Mouse (Mus musculus): ENCODE results near the gene Olfr577. TPM values are rescaled to one million over a fixed set of nuclear protein-coding genes. Genes with fewer than 3 reads are reported as not detected.

Gene Olfr577
- polyA plus RNA-seq (2015; fragmentation: Nextera tagmentation; extraction: Ambion mirVana) = not detected in 2 replicates

- DNase-seq (ENCODE audit: low spot score) = no peak
Observed at GRCm38 (mm10) chr7:102975843-102976242, at the start of gene Olfr577. TSS of gene Olfr577 (minus strand) at chr7:102975943.

GRCm38 (mm10) chr7:102989224-102989623 is 13.5 kb upstream of the Olfr577 start, which contains the start of gene Olfr578:
TSS of gene Olfr578 (minus strand) at chr7:102989324.
- no peak for DNase-seq (ENCODE audit: low spot score)

- no peak for DNase-seq (ENCODE audit: low spot score)
Observed at GRCm38 (mm10) chr7:102974399-102974798, 1.3 kb downstream of the Olfr577 start.

- DNase-seq (ENCODE audit: low spot score) = no peak
Observed at GRCm38 (mm10) chr7:102962360-102962759, 13.4 kb downstream of the Olfr577 start, which contains the start of gene Olfr576. TSS of gene Olfr576 (plus strand) at chr7:102962660.

GRCm38 (mm10) chr7:102958593-102958992 is 17.1 kb downstream of the Olfr577 start, which contains the start of gene Olfr575:
TSS of gene Olfr575 (minus strand) at chr7:102958775.
- DNase-seq (ENCODE audit: low spot score) = no peak

GRCm38 (mm10) chr7:102958137-102958536 is 17.6 kb downstream of the Olfr577 start:
- DNase-seq (ENCODE audit: low spot score) = no peak

- DNase-seq (ENCODE audit: low spot score) = no peak
Observed at GRCm38 (mm10) chr7:102950732-102951131, 25.0 kb downstream of the Olfr577 start.

- no peak for DNase-seq (ENCODE audit: low spot score)
Observed at GRCm38 (mm10) chr7:102948167-102948566, 27.6 kb downstream of the Olfr577 start, which contains the start of gene Olfr574. TSS of gene Olfr574 (plus strand) at chr7:102948467.

- no peak for DNase-seq (ENCODE audit: low spot score)
Observed at GRCm38 (mm10) chr7:102943417-102943816, 32.3 kb downstream of the Olfr577 start.

GRCm38 (mm10) chr7:102942475-102942874 is 33.3 kb downstream of the Olfr577 start, which contains the start of gene Olfr573-ps1:
TSS of gene Olfr573-ps1 (minus strand) at chr7:102942575.
- DNase-seq (ENCODE audit: low spot score) = no peak

- no peak for DNase-seq (ENCODE audit: low spot score)
Observed at GRCm38 (mm10) chr7:102927105-102927504, 48.6 kb downstream of the Olfr577 start.

- no peak for DNase-seq (ENCODE audit: low spot score)
Observed at GRCm38 (mm10) chr7:102924109-102924508, 51.6 kb downstream of the Olfr577 start, which contains the start of gene Olfr572. TSS of gene Olfr572 (plus strand) at chr7:102924409.

Other genes with a start within 250 kb of the Olfr577 start
- gene Olfr559, start 248.5 kb downstream of the Olfr577 start, polyA plus RNA-seq (2015; fragmentation: Nextera tagmentation; extraction: Ambion mirVana) = not detected in 2 replicates
- gene Olfr560, start 216.6 kb downstream of the Olfr577 start, polyA plus RNA-seq (2015; fragmentation: Nextera tagmentation; extraction: Ambion mirVana) = not detected in 2 replicates
- 0.05 and 0.10 TPM in 2 replicates for gene Olfr78, start 216.5 kb downstream of the Olfr577 start, polyA plus RNA-seq (2015; fragmentation: Nextera tagmentation; extraction: Ambion mirVana)
- gene Olfr561, start 204.7 kb downstream of the Olfr577 start, polyA plus RNA-seq (2015; fragmentation: Nextera tagmentation; extraction: Ambion mirVana) = not detected in 2 replicates
- gene Olfr564, start 172.5 kb downstream of the Olfr577 start, polyA plus RNA-seq (2015; fragmentation: Nextera tagmentation; extraction: Ambion mirVana) = not detected in 2 replicates
- gene Olfr566, start 117.2 kb downstream of the Olfr577 start, polyA plus RNA-seq (2015; fragmentation: Nextera tagmentation; extraction: Ambion mirVana) = not detected in 2 replicates
- gene Olfr568, start 98.8 kb downstream of the Olfr577 start, polyA plus RNA-seq (2015; fragmentation: Nextera tagmentation; extraction: Ambion mirVana) = not detected in 2 replicates
- not detected in 2 replicates for gene Olfr569, start 85.1 kb downstream of the Olfr577 start, polyA plus RNA-seq (2015; fragmentation: Nextera tagmentation; extraction: Ambion mirVana)
- not detected in 2 replicates for gene Olfr570, start 81.4 kb downstream of the Olfr577 start, polyA plus RNA-seq (2015; fragmentation: Nextera tagmentation; extraction: Ambion mirVana)
- gene Olfr571, start 58.4 kb downstream of the Olfr577 start, polyA plus RNA-seq (2015; fragmentation: Nextera tagmentation; extraction: Ambion mirVana) = not detected in 2 replicates
- not detected in 2 replicates for gene Olfr572, start 51.5 kb downstream of the Olfr577 start, polyA plus RNA-seq (2015; fragmentation: Nextera tagmentation; extraction: Ambion mirVana)
- gene Olfr573-ps1, start 33.4 kb downstream of the Olfr577 start, polyA plus RNA-seq (2015; fragmentation: Nextera tagmentation; extraction: Ambion mirVana) = not detected in 2 replicates
- not detected in 2 replicates for gene Olfr574, start 27.5 kb downstream of the Olfr577 start, polyA plus RNA-seq (2015; fragmentation: Nextera tagmentation; extraction: Ambion mirVana)
- not detected in 2 replicates for gene Olfr575, start 17.2 kb downstream of the Olfr577 start, polyA plus RNA-seq (2015; fragmentation: Nextera tagmentation; extraction: Ambion mirVana)
- not detected in 2 replicates for gene Olfr576, start 13.3 kb downstream of the Olfr577 start, polyA plus RNA-seq (2015; fragmentation: Nextera tagmentation; extraction: Ambion mirVana)
- gene Olfr578, start 13.4 kb upstream of the Olfr577 start, polyA plus RNA-seq (2015; fragmentation: Nextera tagmentation; extraction: Ambion mirVana) = not detected in 2 replicates
- gene Olfr582, start 62.1 kb upstream of the Olfr577 start, polyA plus RNA-seq (2015; fragmentation: Nextera tagmentation; extraction: Ambion mirVana) = not detected in 2 replicates
- not detected in 2 replicates for gene Olfr583, start 75.4 kb upstream of the Olfr577 start, polyA plus RNA-seq (2015; fragmentation: Nextera tagmentation; extraction: Ambion mirVana)
- not detected in 2 replicates for gene Olfr584, start 105.9 kb upstream of the Olfr577 start, polyA plus RNA-seq (2015; fragmentation: Nextera tagmentation; extraction: Ambion mirVana)
- gene Olfr585, start 121.8 kb upstream of the Olfr577 start, polyA plus RNA-seq (2015; fragmentation: Nextera tagmentation; extraction: Ambion mirVana) = not detected in 2 replicates
- not detected in 2 replicates for gene Olfr586, start 149.7 kb upstream of the Olfr577 start, polyA plus RNA-seq (2015; fragmentation: Nextera tagmentation; extraction: Ambion mirVana)
- not detected in 2 replicates for gene Olfr588-ps1, start 164.9 kb upstream of the Olfr577 start, polyA plus RNA-seq (2015; fragmentation: Nextera tagmentation; extraction: Ambion mirVana)
- gene Olfr589, start 180.4 kb upstream of the Olfr577 start, polyA plus RNA-seq (2015; fragmentation: Nextera tagmentation; extraction: Ambion mirVana) = not detected in 2 replicates
- not detected in 2 replicates for gene Olfr591, start 202.4 kb upstream of the Olfr577 start, polyA plus RNA-seq (2015; fragmentation: Nextera tagmentation; extraction: Ambion mirVana)
- gene Olfr592, start 208.9 kb upstream of the Olfr577 start, polyA plus RNA-seq (2015; fragmentation: Nextera tagmentation; extraction: Ambion mirVana) = not detected in 2 replicates
- gene Olfr593, start 235.9 kb upstream of the Olfr577 start, polyA plus RNA-seq (2015; fragmentation: Nextera tagmentation; extraction: Ambion mirVana) = not detected in 2 replicates
- not detected in 2 replicates for gene Olfr594, start 241.1 kb upstream of the Olfr577 start, polyA plus RNA-seq (2015; fragmentation: Nextera tagmentation; extraction: Ambion mirVana)